Mouse (Mus musculus) kidney, postnatal 4 days (tissue): ENCODE data around the gene Gm17660.

Experiments used
- DNase-seq, 2 experiments: peaks; one replicate each; pipeline ENCODE4 v3.0.0; 2021; ENCODE audit warnings: mixed read lengths in 2 of 2

Gene Gm17660

DNA sequence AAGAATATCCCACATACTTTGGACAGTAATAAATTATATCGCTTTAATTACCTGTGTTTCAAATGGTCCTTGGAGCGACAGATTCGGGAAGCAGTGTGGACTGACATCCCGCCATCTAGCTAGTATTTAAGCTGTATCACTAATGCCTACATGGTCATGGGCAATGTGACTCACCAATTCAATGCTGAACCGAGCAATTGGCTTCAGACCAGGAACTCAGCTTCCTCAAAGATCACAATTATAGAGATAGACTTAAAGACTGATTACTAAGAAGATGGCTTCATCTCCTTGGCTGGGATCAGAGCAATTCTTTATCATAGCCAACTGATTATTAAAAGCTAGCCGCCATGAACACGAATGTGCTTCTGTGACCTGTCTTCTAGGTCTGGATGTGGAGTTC is at the start of gene Gm17660:
Gene Gm17660 (minus strand): TSS at position 101 of the 400 bp plus-strand sequence.
- DNase-seq, result no peak

DNA sequence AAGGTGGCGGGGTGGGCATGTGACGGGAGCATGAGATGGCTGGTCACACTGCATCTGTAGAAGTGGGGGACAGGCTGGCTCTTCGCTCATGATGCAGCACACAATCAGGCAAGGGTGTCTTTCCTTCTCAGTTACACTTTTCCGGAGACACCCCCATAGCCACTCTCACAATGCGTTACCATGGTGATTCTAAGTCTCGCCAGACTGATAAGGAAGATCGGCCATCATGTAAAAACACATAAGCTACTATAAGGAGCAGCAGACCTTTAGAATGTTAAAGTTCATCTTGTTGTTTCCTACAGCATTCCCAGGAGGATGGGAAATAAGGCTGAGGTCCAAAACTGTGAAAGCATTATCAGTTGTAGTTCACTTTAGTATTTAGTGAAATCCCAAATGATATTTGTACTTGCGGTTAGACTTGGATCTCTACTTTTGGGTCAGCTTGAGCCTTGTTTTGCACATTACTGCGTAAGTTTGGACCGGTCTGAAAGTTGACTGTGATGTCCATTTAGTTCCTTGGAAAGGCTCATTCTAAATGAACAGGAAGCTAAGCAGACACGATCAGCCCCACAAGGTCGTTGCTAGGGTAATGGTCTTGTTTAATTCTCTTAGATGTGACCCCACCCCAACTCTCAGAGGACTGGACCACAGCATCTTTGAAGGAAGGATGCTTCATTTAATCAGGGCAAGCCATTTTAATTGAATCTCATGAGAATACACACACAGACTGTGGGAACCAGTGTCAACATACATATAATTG is 49.3 kb upstream of the Gm17660 start:
- DNase-seq, result no peak

DNA sequence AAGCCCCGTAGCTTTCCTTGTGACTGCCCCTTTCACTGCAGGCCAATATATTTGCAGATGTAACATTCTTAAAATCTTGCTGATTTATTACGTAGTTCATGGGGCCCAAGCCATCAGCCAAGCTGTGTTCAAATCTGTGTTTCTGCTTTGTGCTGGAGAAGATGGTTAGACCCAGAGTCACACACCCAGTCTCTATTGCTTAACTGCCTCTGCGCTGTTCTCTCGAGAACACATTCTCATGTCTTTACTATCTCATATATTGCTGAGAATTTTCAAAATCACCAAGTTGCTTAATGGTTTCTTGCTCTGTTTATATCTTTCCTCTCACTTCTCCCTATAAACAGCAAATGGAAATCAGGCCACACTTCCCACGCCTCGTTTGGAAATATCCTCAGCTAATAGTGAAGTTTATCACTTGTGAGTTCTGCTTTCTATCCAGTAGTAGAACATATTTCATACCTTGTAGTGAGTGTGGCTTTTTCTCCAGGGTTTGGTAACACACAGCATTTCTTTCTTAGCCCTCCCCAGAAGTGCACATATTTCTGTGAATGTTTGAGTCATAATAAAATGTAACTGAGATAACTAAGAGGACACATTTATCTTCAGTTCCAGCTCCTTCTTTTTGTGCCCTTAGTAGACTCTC is 46.7 kb upstream of the Gm17660 start:
- DNase-seq, result no peak

DNA sequence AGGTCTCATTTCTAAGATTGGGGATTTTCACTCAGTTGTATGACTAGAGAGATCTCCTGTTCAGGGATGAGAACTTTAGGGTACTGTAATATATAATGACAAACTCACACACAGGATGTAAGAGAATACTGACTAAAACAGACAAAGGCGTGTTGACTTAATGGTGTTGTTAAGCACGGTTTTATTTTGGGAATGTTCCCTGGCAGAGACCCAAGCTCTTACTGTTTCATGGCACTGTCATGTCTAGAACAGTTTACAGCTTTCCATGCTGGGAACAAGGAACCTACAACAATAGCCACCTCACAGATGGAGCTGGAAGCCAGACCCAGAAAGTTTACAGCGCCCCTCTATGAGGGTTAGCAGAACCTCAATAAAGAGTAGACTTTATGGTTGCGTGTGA is 38.5 kb upstream of the Gm17660 start:
- DNase-seq, result no peak

DNA sequence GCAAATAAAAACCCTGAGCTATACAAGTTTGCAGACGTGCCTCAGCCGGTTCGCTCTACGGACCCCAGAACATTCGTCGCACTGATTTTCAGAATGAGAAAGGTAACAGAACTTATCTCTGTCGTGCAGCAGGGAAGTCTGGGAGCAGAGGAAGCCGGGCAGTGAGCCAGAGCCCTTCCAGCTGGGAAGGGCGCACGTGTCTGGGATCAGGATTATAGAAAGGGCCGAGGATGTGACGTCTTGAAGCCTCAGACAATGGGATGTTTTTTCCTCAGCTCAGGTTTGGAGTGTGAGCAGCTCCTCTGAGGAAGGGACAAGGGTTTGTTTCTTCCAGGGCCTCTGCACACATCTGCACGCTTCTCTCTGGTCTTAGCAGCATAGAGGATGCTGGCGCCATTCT is 37.7 kb upstream of the Gm17660 start:
- DNase-seq, result peak; percentile 82 to 88

DNA sequence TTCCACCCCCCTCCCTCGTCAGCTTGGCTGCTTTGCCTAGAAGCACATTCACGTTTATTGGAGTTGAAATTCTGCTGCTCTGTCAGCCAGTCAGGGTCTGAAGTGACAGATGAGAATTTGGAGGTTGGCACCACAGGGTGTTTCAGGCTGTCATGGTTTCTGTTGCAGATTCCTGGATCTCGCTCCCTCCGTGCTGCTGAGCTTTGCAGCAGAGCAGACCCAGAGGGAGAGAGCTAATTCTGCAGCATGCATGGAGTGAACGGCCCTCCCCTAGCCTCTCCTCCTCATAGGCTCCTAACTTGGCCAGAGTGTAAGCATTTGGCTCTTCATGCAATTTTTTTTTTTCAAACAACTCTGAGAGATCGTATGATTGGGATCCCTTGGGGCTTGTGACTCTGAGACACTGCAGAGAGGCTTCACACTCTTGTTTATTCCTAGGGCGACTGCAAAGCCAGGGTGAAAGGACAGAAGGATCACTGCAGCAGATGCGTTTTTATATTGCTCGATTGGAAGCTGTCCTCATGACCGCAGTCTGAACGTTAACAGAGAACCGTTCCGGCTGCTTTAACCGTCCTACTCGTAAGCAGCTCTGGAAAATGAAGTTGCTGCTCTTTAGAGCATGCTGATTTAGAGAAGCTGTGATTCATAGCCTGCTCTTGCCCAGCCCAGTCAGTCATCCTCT is 36.2 kb upstream of the Gm17660 start, which contains the start of gene Sparcl1:
Gene Sparcl1 (minus strand): TSS at position 243 of the 682 bp plus-strand sequence.
- DNase-seq, result peak; percentile 48 to 64

DNA sequence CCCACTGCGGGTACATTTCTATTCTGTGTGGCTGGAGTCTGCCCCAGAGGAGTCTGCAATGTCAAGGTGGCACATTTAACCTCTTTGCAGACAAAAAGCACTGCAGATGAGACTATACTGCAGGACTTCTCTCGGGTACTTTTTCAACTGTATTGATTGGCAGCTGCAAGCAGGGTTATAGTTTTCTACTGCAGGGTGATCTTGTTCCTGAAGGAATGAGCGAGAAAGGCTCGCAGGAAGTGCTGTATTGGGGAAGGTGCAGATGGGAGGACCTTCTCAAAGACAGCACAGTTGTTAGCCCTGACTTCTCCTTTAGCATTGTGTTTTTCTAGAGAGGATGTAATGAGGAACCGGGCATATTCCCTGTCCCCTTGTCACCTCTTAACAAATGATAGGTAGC is 35.1 kb upstream of the Gm17660 start:
- DNase-seq, result no peak

DNA sequence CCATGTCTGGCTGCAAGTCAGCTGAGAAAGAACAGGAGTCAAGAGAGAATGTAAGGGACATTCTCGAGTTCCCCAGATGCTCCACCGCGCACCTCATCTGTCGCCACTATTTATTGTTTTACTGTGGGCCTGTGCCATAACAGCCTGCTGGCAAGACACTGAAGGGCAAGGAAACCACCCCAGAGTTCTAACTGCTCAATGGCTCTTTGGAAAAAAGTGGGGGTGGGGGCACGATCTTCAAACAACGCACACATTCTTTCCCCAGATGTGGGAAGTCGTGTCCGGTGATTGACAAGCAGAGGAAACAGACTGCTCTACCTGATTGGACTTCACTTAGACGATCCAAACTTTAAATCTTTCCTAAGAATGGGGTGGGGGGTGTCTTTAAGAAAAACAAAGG is 34.6 kb upstream of the Gm17660 start:
- no peak for DNase-seq

DNA sequence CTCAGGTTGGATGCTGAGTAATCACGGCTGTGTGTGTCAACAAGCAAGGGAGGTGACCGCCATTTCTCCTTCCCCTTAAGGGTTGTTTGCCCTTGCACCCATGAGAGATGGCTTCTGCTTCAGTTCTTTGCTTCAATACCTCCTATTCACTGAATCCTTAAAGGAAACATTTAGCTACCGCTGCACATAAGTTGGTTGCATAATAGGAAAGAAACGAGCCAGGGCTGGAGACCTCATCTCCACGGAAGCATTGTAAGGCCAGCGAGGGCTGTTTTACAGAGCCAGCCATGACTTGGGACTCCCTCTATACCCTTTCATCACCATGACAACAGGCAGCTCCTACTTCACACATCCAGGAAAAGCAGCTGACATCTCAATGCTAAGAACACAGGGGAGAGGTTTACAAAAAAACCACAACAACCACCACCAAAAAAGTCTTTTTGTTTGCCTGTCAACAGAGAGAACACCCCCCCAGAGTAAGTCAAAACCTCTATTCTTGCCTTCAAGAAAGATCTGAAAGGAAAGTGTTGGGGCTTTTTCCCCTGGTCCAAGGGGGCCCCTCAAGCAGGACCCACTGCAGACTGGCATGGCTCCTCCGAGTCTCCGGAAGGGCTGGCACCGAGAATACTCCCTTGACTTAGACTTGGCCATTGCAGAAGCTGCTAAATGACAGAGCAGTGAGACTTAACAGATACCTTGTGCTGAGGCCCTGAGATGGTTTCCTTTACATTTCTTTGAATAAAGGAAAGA is 32.9 kb upstream of the Gm17660 start:
- DNase-seq, result no peak

DNA sequence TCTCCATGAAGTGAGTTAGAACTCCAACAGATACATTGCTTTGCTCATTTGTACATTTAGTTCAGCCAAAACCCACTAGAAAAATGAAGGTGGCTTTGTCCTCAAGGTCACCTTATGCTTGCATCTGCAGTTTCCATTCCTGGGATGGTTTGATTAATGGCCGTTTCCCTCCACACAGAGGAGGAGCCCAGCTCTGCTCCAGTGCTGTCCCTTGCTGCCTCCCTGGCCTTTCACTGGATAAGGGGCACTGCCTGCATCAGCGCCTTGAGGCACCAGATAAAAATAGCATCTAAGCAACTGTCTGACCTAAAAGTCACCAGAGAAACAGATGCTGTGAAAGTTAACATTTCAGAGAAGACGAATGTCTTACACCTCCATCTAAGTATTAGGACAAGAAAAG is 32.1 kb upstream of the Gm17660 start:
- DNase-seq, result peak in 1 of 2 experiments; percentile 51

DNA sequence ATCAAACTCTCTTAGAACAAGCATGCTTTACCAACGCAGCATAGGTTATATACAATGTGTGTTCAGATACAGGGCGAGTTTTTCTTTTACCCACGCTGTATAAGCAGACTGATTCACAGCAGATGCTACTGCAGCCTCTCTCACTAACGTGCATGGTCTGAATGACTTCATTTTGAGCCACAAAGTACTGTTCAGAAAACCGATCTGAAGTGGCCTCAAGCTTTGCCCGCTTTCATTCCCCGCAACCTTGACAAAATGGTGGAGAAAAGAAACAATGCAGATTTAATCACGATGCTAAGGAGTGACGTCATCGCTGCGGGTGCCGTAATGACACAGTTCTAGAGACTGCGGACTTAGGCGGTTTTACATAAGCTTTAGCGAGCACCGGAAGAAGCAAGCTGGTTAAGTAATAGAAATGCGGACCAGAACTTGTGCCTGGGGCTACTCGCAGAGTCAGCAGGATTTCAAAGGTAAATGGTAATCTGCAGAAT is 31.5 kb upstream of the Gm17660 start:
- no peak for DNase-seq

DNA sequence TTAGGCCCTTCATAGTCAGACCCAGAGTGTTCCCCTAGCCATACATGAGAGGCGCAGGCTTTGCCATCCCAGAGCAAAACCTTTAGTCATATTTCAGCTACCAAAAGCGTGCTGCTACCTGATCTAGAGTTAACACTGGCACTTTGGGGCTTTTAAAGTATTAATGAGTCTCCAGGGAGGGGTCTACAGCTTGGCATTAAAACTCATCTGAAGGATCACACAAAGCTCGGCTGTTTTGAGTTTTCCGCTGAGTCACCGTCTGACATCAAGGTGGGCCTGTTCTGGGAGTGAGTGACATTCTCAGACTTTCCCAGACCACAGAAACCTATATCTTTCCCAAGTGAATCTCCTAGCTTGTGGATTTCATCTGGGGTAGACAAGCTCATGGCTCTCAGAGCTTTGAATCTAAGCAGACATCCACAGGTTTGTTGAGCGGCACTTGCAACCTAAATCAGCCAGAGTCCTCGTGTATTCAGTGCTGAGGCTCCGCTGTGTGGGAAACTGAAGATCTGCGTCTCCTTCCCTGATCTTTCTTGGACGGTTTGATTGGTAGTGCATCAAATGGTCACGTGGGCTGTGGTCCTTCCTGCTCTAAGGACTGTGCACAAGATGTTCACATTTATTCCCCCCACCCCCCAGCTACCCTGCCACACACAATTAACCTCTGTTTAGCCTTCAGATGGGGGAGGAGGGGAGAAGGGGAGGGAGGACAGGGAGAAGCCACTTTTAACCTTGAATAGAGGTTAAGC is 30.9 kb upstream of the Gm17660 start:
- DNase-seq, result no peak

DNA sequence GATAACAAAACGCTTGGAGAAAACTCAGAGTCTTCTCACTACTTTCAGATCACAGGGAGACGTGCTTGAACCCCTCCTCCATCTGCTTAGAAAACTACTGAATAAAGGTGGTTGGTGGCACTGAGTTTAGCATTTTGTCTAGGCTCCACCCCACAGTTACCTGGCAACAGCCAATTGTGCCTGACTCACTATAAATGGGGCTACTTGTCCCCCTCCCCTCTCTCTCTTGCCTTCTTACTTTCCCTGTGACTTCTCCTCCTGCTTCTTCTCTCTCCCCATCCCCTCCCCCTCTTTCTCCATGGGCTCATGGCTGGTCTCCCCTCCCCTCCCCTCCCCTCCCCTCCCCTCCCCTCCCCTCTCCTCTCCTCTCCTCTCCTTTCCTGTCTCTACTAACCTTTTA is 26.7 kb upstream of the Gm17660 start:
- DNase-seq, result no peak

DNA sequence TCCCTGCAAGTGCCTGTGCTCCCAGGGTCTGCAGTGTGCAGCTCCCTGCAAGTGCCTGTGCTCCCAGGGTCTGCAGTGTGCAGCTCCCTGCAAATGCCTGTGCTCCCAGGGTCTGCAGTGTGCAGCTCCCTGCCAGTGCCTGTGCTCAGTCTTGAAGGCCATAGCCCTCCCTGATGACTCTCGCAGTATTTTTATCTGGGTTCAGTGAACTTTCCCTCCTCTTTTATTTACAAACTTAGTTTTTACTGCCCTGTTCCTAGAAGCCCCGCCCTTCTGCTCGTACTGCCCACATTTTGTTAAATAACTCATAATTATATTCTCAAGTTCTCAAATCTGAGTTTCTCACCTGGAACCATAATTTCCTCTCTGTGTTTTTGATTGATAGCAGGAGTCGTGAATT is 25.8 kb upstream of the Gm17660 start:
- no peak for DNase-seq

DNA sequence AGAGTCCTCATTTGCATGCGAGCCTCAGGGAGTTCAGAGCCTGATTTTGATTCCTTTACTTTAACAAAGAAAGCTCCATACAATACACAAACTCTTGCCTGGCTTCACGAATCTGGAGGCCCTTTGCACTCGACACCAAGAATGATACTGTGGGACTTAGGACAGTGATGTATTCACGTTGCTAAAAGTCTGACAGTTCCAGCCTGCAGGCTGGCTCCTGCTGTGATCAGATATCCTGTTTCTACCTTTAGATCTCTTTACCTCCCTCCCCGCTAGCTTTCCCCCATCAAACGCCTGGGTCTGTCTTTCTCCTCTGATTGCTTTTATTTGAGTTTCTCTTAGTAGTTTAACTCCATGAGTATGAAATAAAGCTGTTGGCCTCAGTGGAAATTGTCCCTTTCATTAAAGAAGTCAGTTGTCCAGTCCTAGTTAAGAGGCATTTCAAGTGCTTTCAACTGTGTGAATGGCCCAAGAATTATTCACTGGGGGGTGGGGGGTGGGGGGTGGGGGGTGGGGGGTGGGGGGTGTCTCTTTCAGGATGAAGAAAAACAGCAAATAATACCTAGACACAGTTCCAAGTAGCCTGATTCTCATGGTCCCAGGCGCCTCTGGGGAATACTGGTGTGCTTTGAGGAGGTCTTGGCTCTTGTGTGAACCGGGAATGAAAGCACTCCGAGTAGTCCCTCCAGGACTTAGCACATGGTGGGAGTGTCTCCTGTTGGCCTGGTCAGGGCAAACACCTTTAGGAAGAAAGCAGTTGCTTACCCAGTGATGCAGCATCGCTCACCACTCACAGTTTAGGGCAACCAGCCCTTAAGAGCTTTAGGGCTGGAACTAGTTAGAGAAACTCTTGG is 24.5 kb upstream of the Gm17660 start:
- no peak for DNase-seq

DNA sequence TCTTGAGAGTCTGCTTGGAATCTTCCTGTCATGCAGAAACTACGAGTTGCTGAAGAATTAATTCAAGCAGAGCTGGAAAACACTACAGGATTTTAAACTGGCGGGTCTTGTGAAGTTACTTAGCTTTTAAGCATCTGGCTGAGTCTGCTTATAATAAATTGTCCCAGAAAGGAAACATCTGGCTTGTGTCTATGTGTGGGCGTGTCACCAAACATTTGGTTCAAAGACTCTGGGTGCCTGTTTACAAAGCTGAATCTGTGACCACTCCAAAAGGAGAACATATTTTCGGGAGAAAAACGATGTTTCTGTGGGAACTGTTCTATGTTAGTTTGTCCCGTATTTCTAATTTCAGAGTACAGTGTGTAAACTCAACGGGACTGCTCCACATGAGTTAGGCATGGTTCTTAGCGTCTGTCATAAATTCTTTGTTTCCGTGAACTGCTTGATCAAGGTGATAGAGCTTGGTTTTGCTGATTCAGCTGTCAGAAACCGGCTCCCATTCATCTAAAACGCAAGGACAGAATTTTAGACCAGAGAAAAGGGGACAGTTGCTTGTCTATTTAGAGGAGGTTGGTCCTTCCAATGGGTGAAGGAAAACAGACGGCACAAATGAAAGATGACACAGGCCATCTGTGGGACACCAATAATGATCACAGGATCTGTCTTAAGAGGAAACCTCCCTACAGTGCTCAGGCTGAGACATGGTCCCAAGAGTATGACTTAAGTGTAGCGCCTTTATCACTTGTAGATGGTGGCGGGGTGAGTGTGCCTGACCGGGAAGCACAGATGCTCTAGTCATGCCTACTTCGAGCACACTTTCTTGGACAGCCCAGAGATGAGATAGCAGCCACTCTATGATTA is 18.9 kb upstream of the Gm17660 start:
- peak; percentile 51 to 64 for DNase-seq

DNA sequence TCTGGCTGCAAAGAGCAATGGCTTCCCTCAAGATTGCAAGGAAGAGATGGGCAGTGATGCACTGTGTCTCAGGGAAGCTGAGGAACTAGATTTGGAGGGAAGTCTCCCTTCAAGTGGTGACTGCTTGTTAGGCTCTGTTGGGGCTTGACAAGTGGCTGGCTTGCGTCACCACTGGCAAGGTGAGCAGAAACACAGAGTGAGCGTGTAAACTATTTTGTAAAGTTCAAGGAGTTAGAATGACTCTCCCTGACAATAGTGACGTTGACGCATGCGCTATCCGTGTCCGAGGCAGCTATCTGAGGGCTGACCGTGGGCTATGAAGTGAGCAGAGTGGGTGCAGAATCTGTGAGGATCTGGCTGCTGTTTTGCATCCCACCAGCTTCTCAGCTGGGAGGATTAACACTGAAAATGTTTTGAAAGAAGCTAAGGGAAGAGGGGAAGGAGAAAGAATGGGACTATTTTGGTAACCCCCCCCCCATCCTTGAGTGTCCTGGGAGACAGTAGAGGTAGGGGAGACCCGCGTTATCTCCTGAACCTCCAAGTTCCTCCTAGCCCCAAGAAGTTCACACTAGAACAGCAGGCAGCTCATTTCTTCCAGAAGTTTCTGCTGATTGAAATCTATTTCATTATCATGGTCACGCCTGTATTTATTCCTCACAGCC is 18.1 kb upstream of the Gm17660 start:
- no peak for DNase-seq

DNA sequence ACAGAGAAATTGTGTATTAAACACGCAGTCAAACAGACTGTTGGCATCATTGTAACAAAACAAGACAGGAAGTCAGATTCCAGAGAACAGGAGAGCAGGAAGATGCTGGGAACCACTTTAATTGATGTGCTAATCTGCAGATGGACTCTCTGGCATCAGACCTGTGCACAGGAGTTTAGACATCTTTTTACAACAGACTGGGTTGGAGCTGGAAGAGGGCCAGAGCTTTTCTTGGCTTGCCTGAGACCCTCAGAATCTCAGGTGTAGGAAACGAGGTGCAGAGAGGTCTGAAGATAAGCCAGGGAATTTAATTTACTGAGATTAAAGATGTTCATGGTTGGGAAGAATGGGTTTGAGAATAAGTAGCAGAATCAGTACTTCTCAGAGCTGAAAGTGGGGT is 12.3 kb upstream of the Gm17660 start:
- no peak for DNase-seq

DNA sequence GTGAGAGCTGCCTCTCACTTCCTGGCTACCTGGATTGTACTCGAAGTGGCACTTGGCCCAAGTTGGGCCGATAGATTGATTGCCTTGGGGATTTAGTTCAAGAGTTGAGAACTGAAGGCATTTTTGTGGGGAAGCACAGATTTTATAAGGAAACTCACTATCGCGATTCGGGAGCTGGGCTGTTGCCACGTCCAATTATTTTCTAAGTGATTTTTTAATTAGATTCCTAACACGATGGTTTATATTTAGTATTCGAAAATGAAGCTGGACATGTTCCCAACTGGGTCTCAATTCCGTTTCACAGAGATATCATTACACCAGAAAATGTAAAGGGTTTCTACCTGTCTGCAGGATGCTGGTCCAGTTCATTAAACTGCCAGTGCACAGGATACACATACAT is 8.0 kb upstream of the Gm17660 start:
- DNase-seq, result no peak

DNA sequence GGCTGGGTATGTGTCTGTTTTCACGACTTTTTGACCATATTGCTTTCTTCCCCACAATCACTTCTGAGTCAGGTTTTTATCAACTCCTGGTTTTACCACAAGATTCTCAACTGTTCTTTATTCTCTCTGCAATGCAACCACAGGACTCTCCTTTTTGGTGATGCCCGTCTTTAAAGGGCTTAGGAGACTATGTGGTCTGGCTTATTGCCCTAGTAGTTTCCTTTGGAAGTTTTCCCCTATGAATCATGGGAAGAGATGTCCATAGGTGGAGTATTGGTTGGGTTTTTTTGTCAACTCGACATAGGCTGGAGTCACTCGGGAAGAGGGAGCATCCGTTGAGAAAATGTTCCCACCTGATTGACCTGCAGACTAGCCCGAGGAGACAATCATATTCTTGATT is 3.3 kb upstream of the Gm17660 start:
- no peak for DNase-seq
